Mouse (Mus musculus) ES-E14 (cell line): Measurements from ENCODE around the gene Lpp.

Source experiments
- CHD2 ChIP-seq: IDR thresholded peaks from 2 replicates; pipeline ENCODE4 v1.6.1; 2014; ENCODE audit warnings: mild to moderate bottlenecking, low read depth, low read length, inconsistent platforms
- MAFK ChIP-seq: IDR thresholded peaks from 2 replicates; pipeline ENCODE4 v1.6.1; 2014; ENCODE audit warnings: mild to moderate bottlenecking, low read depth, low read length, inconsistent platforms; ENCODE audit not compliant: insufficient read depth
- ZC3H11A ChIP-seq: IDR thresholded peaks from 2 replicates; pipeline ENCODE4 v1.6.1; 2012; ENCODE audit warnings: low read depth, mild to moderate bottlenecking, inconsistent platforms, low read length, borderline replicate concordance
- ZNF384 ChIP-seq: IDR thresholded peaks from 2 replicates; pipeline ENCODE4 v1.6.1; 2012; ENCODE audit warnings: low read depth, low read length, inconsistent platforms

DNA sequence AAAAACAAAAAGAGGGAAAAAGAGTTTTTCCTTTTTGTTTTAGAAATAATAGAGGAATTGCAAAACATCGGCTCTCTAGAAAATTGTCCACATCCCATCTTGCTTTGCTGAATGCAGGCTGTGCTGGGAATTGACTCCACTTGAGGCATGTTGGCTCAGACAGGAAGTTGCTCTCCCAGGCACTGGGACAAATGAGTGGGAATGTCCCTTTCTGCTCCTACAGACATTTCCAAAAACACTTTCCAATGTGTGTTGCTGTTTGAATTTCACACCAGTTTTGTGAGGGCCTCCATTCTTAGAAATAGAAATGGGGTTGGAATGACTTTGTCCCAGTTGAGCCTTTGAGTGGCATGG lies 116.5 kb downstream of the Lpp start:
- TF ChIP-seq ZC3H11A (no peak), MAFK (no peak), ZNF384 (no peak), CHD2 (no peak)
